Mouse (Mus musculus): Measurements from ENCODE around the gene Wnt2. TPM values are rescaled to one million over a fixed set of nuclear protein-coding genes. Genes with fewer than 3 reads are reported as not detected.

Gene Wnt2
- total and polyA plus RNA-seq, 3 experiments: 0.73 to 0.86 (median 0.86) TPM

GRCm38 (mm10) chr6:17990173-17991028 lies 40.0 kb downstream of the Wnt2 start:
- no peak for DNase-seq
- WGBS: 83% methylated on average over 9 of the region's 9 CpGs
- H3K27ac ChIP-seq: no peak overlapping the region

GRCm38 (mm10) chr6:17979361-17979760 lies 51.0 kb downstream of the Wnt2 start:
- TF ChIP-seq CTCF (IDR thresholded peaks at IDR 0.05) (no peak), EP300 (IDR thresholded peaks at IDR 0.05; ENCODE audit: insufficient read depth, low read depth, low read length) (no peak), POLR2A (IDR thresholded peaks at IDR 0.05; ENCODE audit: insufficient read depth, low read depth, low read length) (no peak)
- H3K4me3 ChIP-seq: no peak overlapping the region
- H3K9ac ChIP-seq (ENCODE audit: low read depth, low read length): no peak overlapping the region
- DNase-seq: no peak
- no peak overlapping the region for H3K27ac ChIP-seq
- no peaks in the 10 kb centered on the region for H3K4me1 ChIP-seq (ENCODE audit: control insufficient read depth, insufficient read depth, low read length)
- intact Hi-C loops (cut with DNase I): no loop called here
- H3K27me3 ChIP-seq (ENCODE audit: control insufficient read depth, insufficient read depth, low read length): no peaks in the 10 kb centered on the region
- no peaks in the 10 kb centered on the region for H3K36me3 ChIP-seq (ENCODE audit: control insufficient read depth, insufficient read depth, low read length)
- no peaks in the 10 kb centered on the region for H3K79me2 ChIP-seq (replicated peaks; ENCODE audit: control insufficient read depth, insufficient read depth, low read length)
- WGBS: 59% methylated on average over 1 of the region's 1 CpGs

More at GRCm38 (mm10) chr6:17990173-17991028, 40.0 kb downstream of the Wnt2 start:
- Histone ChIP-seq H3K4me1 (ENCODE audit: control insufficient read depth, insufficient read depth, low read length) (no peaks in the 10 kb centered on the region), H3K4me3 (no peak overlapping the region), H3K27me3 (ENCODE audit: control insufficient read depth, insufficient read depth, low read length) (no peaks in the 10 kb centered on the region), H3K36me3 (ENCODE audit: control insufficient read depth, insufficient read depth, low read length) (no peaks in the 10 kb centered on the region), H3K9ac (ENCODE audit: low read depth, low read length) (no peak overlapping the region), H3K79me2 (replicated peaks; ENCODE audit: control insufficient read depth, insufficient read depth, low read length) (no peaks in the 10 kb centered on the region)
- TF ChIP-seq CTCF (IDR thresholded peaks at IDR 0.05) (no peak), EP300 (IDR thresholded peaks at IDR 0.05; ENCODE audit: insufficient read depth, low read depth, low read length) (no peak)
- intact Hi-C loops (cut with DNase I): no loop called here

GRCm38 (mm10) chr6:17978881-17979280 lies 51.5 kb downstream of the Wnt2 start:
- no peak overlapping the region for H3K4me3 ChIP-seq
- intact Hi-C loops (cut with DNase I): no loop called here
- H3K27me3 ChIP-seq (ENCODE audit: control insufficient read depth, insufficient read depth, low read length): no peaks in the 10 kb centered on the region
- no peaks in the 10 kb centered on the region for H3K79me2 ChIP-seq (replicated peaks; ENCODE audit: control insufficient read depth, insufficient read depth, low read length)
- H3K9ac ChIP-seq (ENCODE audit: low read depth, low read length): no peak overlapping the region
- TF ChIP-seq POLR2A (IDR thresholded peaks at IDR 0.05; ENCODE audit: insufficient read depth, low read depth, low read length) (no peak), CTCF (IDR thresholded peaks at IDR 0.05) (no peak), EP300 (IDR thresholded peaks at IDR 0.05; ENCODE audit: insufficient read depth, low read depth, low read length) (no peak)
- WGBS: 74% methylated on average over 3 of the region's 3 CpGs
- no peaks in the 10 kb centered on the region for H3K36me3 ChIP-seq (ENCODE audit: control insufficient read depth, insufficient read depth, low read length)
- no peaks in the 10 kb centered on the region for H3K4me1 ChIP-seq (ENCODE audit: control insufficient read depth, insufficient read depth, low read length)
- DNase-seq: no peak
- no peak overlapping the region for H3K27ac ChIP-seq

- Histone ChIP-seq H3K4me3 (no peak overlapping the region), H3K4me1 (ENCODE audit: control insufficient read depth, insufficient read depth, low read length) (no peaks in the 10 kb centered on the region), H3K27me3 (ENCODE audit: control insufficient read depth, insufficient read depth, low read length) (no peaks in the 10 kb centered on the region), H3K36me3 (ENCODE audit: control insufficient read depth, insufficient read depth, low read length) (no peaks in the 10 kb centered on the region), H3K27ac (no peak overlapping the region), H3K79me2 (replicated peaks; ENCODE audit: control insufficient read depth, insufficient read depth, low read length) (no peaks in the 10 kb centered on the region), H3K9ac (ENCODE audit: low read depth, low read length) (no peak overlapping the region)
- intact Hi-C loops (cut with DNase I): no loop called here
- DNase-seq: no peak
- TF ChIP-seq EP300 (IDR thresholded peaks at IDR 0.05; ENCODE audit: insufficient read depth, low read depth, low read length) (no peak), CTCF (IDR thresholded peaks at IDR 0.05) (no peak), POLR2A (IDR thresholded peaks at IDR 0.05; ENCODE audit: insufficient read depth, low read depth, low read length) (no peak)
- 75% methylated on average over 5 of the region's 5 CpGs for WGBS
Measured at GRCm38 (mm10) chr6:17978324-17978723, 52.1 kb downstream of the Wnt2 start.

- Histone ChIP-seq H3K4me1 (ENCODE audit: control insufficient read depth, insufficient read depth, low read length) (no peaks in the 10 kb centered on the region), H3K4me3 (no peak overlapping the region), H3K9ac (ENCODE audit: low read depth, low read length) (no peak overlapping the region), H3K36me3 (ENCODE audit: control insufficient read depth, insufficient read depth, low read length) (no peaks in the 10 kb centered on the region), H3K27ac (no peak overlapping the region), H3K79me2 (replicated peaks; ENCODE audit: control insufficient read depth, insufficient read depth, low read length) (no peaks in the 10 kb centered on the region), H3K27me3 (ENCODE audit: control insufficient read depth, insufficient read depth, low read length) (no peaks in the 10 kb centered on the region)
- WGBS: 54% methylated on average over 1 of the region's 1 CpGs
- TF ChIP-seq EP300 (IDR thresholded peaks at IDR 0.05; ENCODE audit: insufficient read depth, low read depth, low read length) (no peak), CTCF (IDR thresholded peaks at IDR 0.05) (no peak), POLR2A (IDR thresholded peaks at IDR 0.05; ENCODE audit: insufficient read depth, low read depth, low read length) (no peak)
- intact Hi-C loops (cut with DNase I): no loop called here
- no peak for DNase-seq
Measured at GRCm38 (mm10) chr6:17977165-17977564, 53.2 kb downstream of the Wnt2 start.

GRCm38 (mm10) chr6:17974416-17974815 lies 56.0 kb downstream of the Wnt2 start:
- H3K4me1 ChIP-seq (ENCODE audit: control insufficient read depth, insufficient read depth, low read length): no peaks in the 10 kb centered on the region
- no peak overlapping the region for H3K4me3 ChIP-seq
- DNase-seq: no peak
- no peak overlapping the region for H3K27ac ChIP-seq
- TF ChIP-seq EP300 (IDR thresholded peaks at IDR 0.05; ENCODE audit: insufficient read depth, low read depth, low read length) (no peak), POLR2A (IDR thresholded peaks at IDR 0.05; ENCODE audit: insufficient read depth, low read depth, low read length) (no peak), CTCF (IDR thresholded peaks at IDR 0.05) (no peak)
- WGBS: 63% methylated on average over 3 of the region's 3 CpGs
- H3K9ac ChIP-seq (ENCODE audit: low read depth, low read length): no peak overlapping the region
- no peaks in the 10 kb centered on the region for H3K79me2 ChIP-seq (replicated peaks; ENCODE audit: control insufficient read depth, insufficient read depth, low read length)
- no peaks in the 10 kb centered on the region for H3K27me3 ChIP-seq (ENCODE audit: control insufficient read depth, insufficient read depth, low read length)
- no peaks in the 10 kb centered on the region for H3K36me3 ChIP-seq (ENCODE audit: control insufficient read depth, insufficient read depth, low read length)
- intact Hi-C loops (cut with DNase I): no loop called here

Measured in heart, adult 2 months (tissue).